Mouse (Mus musculus): ENCODE results near the gene Trim61.
"Not testable (repeated sequence)": the region's sequence is repeated elsewhere in the genome, so short reads cannot be mapped to it uniquely, and the experiment has no call there.

Gene Trim61

GRCm38 (mm10) chr8:65018423-65018822, at the start of gene Trim61, which contains the start of gene Trim60:
TSS of gene Trim61 (minus strand) at chr8:65018523.
TSS of gene Trim60 (minus strand) at chr8:65018584.
- DNase-seq = no peak

GRCm38 (mm10) chr8:65067694-65068472, 49.6 kb upstream of the Trim61 start:
- DNase-seq = peak in 1 of 2 experiments; percentile 3

GRCm38 (mm10) chr8:65067031-65067430, 48.7 kb upstream of the Trim61 start:
- no peak for DNase-seq

- no peak for DNase-seq
These were observed 47.3 kb upstream of the Trim61 start for GRCm38 (mm10) chr8:65065622-65066021.

- no peak for DNase-seq
These were observed 45.7 kb upstream of the Trim61 start for GRCm38 (mm10) chr8:65064071-65064470.

GRCm38 (mm10) chr8:65062195-65062594, 43.9 kb upstream of the Trim61 start:
- DNase-seq = no peak

GRCm38 (mm10) chr8:65056722-65057121, 38.4 kb upstream of the Trim61 start:
- DNase-seq = no peak

GRCm38 (mm10) chr8:65053968-65054367, 35.6 kb upstream of the Trim61 start:
- no peak for DNase-seq

- no peak for DNase-seq
These were observed 35.2 kb upstream of the Trim61 start for GRCm38 (mm10) chr8:65053554-65053953.

- no peak for DNase-seq
These were observed 29.5 kb upstream of the Trim61 start for GRCm38 (mm10) chr8:65047801-65048200.

- peak in 1 of 2 experiments; percentile 4 for DNase-seq
These were observed 28.9 kb upstream of the Trim61 start for GRCm38 (mm10) chr8:65047193-65047592.

- DNase-seq = peak; percentile 3 to 5
These were observed 28.2 kb upstream of the Trim61 start for GRCm38 (mm10) chr8:65046565-65046964.

GRCm38 (mm10) chr8:65037117-65037533, 18.8 kb upstream of the Trim61 start, which contains the start of gene Apela:
TSS of gene Apela (minus strand) at chr8:65037336.
- peak; percentile 43 to 61 for DNase-seq

- DNase-seq = no peak
These were observed 15.8 kb upstream of the Trim61 start for GRCm38 (mm10) chr8:65034136-65034535.

- DNase-seq = no peak
These were observed 14.7 kb upstream of the Trim61 start for GRCm38 (mm10) chr8:65033056-65033455.

- no peak for DNase-seq
These were observed 13.8 kb upstream of the Trim61 start for GRCm38 (mm10) chr8:65032107-65032506.

GRCm38 (mm10) chr8:65030735-65031485, 12.6 kb upstream of the Trim61 start:
- no peak for DNase-seq

GRCm38 (mm10) chr8:65029776-65030175, 11.5 kb upstream of the Trim61 start:
- no peak for DNase-seq

- no peak for DNase-seq
These were observed 10.8 kb upstream of the Trim61 start for GRCm38 (mm10) chr8:65028959-65029686.

GRCm38 (mm10) chr8:65022485-65022884, 4.2 kb upstream of the Trim61 start:
- DNase-seq = peak; percentile 32 to 56

GRCm38 (mm10) chr8:65007616-65008015, 10.7 kb downstream of the Trim61 start:
- not testable (repeated sequence) for DNase-seq

- no peak for DNase-seq
These were observed 19.4 kb downstream of the Trim61 start for GRCm38 (mm10) chr8:64998806-64999365.

GRCm38 (mm10) chr8:64987731-64988130, 30.6 kb downstream of the Trim61 start, which contains the start of gene Trim75:
TSS of gene Trim75 (minus strand) at chr8:64987831.
- DNase-seq = no peak

Data from lung, adult 18-20 months (tissue).